Mouse (Mus musculus): ENCODE measurements at regions not wholly inside any gene's neighbourhood (a gene's known extent, or its start where the extent isn't known, plus 50 kb on each side); places are given as distances from the start of the nearest gene placed in this dataset.
"Not testable (repeated sequence)": the region's sequence is repeated elsewhere in the genome, so short reads cannot be mapped to it uniquely, and the experiment has no call there.

DNA sequence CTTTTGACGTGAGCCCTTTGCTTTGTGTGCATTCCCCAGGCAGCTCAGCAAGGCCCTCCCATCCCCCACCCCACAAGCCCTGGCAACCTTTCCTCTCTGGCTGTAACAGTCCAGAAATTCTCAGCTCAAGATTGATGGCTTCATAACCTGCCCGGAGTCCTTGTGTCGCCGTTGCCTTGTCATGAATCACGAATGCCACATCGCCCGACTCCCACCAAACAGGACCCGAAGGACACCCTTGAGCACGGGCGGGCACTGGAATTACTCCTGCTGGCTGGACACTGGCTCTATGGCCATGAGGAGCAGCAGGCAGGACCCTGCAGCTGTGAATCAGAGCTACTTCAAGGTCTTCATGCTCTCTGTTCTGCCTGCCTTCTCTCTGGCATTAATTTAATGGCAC lies 106.6 kb upstream of the Nxpe4 start:
- no peak for DNase-seq

DNA sequence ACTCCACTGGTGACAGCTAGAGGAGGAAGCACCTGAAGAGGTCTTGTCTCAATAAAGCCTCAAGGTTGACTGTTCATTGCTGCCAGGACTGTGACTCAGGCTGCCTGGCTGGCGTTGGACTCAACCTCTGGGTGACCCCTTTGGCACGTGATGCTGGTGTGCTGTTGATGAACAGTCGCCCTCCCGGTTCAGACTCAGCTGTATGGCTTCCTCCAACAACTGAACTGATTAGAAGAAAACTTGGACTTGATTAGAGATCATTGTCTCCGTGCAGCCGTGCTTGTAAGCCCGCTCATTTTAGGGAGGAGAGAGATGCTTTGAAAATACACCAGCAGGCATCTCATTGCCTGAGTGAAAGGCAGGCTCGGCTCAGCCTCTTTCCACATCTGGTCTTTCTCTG lies 103.2 kb upstream of the Nxpe4 start:
- no peak for DNase-seq

DNA sequence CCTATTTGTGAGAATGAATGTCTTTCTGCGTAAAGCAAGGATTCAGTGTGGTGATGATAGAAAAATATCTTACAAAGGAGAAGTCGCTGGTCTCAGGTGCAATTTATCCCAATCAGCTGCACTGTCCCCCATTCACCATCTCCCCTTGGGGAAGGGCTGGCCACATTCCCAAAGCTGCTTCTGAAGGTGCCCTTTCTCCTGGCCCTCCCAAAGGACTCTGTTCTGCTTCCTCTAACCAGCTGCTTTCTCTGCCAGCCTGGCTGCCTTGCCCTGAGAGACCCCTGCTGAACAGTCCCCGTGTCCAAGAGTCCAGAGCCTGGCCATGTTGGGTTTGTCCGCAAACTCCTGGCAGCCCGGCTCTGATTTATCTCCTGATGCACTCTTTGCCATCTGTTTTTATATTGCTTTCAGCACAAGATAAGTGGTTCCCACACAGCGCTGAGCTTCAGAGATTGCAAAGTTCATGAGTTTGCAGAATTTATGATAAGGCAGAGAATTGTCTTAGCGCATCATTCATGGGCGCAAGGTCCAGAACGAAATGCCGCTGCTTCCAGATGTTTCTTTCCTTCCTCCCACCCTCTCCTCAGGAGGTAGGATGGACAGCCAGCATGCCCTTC lies 102.2 kb upstream of the Nxpe4 start:
- no peak for DNase-seq

DNA sequence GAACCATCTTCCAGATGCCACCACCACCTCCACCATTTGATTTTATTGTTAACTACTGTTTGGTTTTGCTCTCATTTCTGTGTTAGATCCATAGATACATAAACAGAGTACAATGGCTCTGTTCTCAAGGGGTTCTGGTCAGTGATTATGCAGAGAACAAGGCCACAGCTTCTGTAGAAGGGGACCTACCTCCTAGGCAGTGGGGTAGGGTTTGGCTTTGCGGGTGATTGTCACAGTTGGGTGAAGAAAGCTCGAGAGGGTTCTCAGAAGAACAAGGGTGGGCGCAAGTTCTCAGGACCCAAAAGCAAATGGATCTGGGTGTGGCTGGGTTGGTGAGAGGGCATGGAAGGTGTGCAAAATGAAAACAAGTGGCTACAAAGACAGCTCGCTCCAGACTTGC lies 100.8 kb upstream of the Nxpe4 start:
- DNase-seq: no peak

DNA sequence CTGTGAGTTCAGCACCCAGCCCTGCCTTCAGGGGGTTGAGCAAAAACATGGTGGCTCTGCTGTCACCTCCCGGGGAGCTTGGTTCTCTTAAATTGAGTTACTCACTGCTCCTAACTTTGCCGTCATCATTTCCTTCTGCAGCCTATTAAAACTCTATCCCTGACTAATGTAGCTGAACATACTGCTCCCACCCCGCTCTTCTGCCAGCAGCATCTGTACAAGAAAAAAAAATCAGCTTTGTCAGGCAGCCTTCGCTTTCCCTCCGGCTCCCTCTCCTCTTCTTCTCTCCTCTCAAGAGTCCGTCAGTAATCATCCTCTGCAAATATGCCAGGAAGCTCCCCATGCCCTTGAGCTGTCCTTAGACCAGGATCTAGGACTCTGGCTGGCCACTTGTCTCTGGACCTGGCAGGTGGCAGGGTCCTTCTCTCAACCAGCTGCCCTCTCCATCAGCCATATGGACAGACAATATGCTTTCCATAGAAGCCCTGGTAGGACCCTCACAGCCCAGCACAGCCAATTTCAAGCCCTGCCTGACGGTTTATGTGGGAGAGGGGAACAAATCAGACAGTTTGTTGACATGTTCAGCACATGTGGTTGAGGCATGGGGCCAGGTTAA lies 95.0 kb upstream of the Nxpe4 start:
- DNase-seq: no peak

DNA sequence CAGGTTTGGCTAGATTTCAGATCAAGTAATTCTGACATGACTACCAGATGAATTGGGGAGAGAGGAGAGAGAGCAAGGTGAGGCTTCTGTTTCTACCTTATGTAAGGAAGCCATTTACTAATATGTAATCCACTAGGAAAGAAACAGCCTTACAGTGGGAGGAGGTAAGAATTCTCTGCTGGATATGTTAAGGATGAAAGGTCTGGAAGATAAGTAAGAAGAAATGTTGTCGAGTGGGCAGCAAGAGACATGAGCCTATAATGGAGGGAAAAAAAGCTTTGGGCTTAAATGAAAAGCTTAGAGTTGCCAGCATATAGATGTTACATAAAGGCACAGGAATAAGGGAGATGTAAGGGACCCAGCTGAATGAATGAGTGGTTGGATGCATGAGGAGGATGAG lies 89.2 kb upstream of the Nxpe4 start:
- DNase-seq: no peak

DNA sequence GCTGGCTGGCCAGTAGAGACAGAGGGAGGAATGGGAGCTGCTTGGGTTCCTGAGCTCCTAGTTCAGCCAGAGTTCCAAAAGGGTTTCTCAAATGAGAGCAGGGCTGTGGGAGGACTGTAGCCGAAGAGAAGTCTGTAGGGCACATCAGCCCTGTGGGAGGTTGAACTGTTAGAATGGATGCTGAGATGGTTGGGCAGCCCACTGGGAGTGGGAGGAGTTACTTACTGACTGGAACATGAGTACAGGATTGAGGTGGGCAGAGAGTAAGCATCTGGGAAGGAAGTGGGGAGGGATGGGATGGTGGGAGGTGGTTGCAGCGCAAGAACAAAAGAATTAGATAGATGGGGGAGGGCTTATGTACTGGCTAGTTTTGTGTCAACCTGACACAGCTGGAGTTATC lies 88.7 kb upstream of the Nxpe4 start:
- no peak for DNase-seq

DNA sequence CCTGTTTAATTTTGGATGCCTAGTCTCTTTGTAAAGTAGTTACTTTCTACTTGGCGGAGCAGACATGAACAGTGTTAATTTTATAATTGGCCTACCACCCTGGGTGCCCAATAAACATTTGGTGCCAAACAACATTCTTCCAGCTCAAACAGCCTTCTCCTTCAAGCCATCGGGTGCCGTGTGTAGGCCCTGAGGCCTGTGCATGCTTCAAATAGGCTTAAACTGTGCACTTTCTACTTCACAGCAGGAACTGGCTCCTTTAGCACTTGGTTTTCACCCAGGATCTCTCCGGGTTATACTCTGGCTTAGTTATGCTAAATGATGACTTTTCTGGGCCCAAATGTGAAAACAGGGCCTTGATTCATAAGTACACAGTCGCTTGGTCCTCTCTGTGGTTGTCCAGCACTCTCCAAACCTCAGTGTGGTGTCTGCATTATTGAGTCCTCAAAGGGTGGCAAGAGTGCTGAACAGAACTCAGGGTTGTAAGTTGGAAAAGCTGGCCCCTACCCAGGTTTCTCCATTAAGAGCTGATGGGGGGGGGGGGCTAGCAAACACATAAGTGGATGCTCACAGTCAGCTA lies 86.1 kb upstream of the Nxpe4 start:
- peak; percentile 5 for DNase-seq

DNA sequence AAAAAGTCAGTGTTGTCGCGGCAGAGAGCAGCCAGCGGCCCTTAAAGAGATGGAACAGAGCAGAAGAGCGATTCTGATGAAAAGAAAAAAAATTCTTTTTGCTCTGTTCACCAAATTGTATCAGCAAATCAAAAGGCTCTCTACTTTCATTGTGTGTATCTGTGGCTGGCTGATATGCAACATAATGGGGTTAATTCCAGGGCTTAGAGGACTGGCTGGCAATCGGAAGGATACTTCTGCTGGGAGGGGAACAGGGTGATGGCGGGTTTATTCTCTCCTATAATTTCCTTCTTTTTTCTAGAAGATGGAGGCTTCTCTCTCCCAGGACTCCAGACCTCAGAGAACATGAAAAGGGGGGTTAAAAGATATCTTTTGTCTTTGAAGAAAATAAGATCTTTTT lies 79.4 kb upstream of the Nxpe4 start:
- no peak for DNase-seq

DNA sequence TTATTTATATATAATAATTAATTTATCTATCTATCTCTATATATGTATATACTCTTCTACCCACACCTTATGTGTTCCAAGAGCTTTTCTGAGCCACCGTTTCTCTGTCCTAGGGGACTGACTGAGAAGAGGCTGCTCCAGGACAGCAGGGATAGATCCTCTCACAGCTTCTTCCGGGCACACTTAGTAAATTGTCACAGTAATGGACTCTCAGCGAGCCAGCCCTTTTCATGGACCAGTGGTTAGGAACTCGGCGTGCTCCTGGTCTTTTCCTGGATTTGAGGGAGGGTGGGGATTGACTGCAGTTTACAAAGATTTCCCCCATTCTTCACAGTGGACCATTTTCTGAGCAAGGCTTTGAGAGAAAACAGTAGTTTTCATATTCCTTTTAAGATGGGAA lies 77.6 kb upstream of the Nxpe4 start:
- DNase-seq: not testable (repeated sequence)

DNA sequence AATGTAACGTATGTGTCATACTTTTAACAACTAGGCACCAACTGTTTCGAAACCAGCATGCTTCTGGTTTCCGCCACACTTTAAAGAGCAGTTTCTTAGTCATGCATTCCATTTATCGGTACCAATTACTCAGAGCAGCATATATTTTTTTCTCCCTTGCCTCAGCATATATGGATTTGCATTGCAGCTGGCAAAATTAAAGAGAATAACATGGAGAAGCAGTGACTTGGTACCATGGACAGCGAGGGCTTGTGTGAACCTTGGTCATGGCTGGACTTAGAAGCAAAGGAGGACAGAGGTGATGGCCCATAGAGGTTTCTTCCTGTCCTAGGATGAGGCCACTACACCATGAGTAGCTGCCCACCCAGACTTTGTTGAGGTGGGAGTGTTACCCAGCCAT lies 72.2 kb upstream of the Nxpe4 start:
- no peak for DNase-seq

DNA sequence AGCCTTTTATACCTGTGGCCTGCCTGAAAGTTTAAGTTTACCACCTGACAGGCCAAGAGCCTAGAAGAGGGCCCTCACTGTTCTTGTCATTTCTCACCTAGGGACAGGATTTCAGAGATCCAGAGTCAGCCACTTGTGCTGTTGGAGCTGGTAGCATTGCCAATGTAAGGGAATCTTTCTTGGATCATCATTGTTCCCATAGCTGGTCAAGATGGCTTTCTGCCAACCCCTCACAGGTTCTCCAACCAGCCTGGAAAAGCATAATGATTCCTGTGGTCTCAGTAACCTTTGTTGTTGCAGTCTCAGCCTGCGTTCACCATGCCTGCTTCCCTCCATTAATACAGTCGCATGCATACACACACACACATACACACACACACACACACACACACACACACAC lies 67.1 kb upstream of the Nxpe4 start:
- DNase-seq: no peak

DNA sequence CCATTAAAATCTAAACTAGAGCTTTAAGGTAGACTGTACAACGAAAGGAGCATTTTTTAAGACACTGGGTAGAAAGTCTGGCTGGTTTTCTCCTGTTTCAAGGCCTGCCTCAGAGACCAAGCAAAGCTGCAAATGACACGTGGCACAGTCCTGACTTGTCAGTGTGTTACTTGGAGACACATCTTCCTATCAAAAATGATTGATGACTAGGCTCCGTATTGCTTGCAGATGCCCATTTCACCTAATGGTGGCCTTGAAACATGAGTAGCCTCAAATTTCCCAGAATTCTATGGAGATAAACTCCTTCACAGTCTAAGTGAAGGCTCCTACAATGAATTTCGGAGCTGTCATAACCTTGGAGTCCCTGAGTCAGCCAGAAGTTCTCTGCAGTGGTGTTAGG lies 62.0 kb upstream of the Nxpe4 start:
- no peak for DNase-seq

DNA sequence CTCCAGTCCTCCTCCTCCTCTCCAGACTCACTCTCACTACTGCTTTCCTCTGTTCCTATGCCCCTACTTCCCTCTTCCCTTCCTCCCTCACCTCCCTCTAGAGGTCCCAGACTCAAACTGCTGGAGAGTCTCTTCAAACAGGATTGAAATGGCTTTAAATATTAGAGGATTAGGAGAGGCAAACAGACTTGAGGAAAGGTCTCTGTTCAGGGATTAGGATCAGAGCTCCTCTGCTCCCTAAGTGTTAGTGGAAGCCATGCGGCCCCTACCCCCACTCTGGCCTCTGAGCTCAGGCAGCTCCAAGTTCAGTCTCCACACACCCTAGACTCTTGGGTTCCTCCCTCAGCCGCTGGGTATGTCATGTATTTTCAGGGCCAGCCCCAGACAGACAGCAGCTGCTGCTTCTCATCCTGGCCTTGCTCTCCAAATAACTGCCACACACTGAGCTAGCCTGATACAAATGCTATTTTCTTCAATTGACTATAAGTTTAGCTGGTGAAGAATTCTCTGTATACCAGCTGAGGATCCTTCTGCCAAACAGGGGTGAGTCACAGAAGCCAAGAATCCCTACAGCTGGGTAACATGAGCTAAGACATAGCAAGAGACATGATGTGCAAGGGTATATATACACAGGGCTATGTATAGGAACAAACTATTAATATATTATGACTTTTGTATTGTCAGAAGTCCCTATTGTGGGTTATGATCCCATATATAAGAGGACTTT lies 55.2 kb upstream of the Nxpe4 start:
- no peak for DNase-seq

DNA sequence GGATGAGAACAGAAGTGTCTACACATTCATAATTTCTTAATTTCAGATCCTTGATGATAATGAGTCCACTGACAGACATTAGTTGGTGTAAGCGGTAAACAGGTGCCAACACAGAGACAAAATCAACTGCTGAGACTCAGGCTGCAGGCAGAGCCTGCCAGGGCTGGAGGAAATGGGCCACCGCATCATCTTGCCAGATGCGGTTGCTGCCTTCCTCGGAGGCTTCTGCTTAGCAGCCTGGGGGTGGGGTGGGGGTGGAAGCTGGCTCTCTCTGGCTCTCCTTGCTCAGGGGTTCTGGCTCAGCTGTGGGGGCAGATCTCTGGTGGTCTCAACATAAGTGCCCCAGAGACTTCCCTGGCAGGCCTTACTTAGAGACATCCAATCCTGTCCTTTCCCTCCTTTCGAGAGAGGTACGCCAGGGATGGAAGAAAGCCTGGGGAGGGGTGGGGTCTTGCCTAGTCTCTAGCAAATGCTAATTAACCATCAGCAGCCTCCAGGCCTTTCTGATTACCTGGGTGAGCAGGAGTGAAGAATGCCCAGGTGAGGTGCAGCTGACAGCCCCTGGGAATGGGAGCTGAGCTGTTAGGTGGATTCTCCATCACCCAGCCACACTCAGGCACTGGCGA lies 52.7 kb upstream of the Nxpe4 start:
- DNase-seq: no peak

DNA sequence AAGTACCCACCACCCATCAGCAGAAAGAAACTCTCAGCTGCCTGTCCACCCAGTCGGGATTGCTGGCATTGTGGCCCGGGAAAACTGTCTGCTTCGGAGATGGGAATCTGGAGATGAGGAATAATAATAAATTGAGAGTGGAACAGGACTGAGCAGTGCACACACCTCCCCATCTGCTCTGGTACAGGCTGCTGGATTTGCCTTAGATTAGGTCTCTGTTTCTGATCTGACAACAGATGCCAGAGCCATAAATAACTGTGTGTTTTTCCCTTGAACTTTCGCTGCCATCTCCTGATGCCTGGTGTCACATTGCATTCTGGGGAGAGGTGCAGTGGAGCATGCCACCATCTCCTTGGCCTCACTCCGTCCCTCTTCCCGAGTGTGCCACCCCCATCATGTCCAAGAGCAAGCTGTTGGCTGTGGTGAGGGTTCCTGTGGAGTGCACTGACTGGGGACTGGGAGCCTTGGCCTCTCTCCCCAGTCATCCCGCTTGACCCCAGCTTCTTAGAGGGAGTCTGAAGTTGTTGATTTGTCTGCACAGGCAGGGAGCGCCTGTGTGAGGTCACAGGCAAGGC lies 50.4 kb upstream of the Nxpe4 start:
- peak; percentile 81 for DNase-seq

Data from cerebellum, adult 11-12 months (tissue).